Mouse (Mus musculus): ENCODE data around the gene Zc3h7a. TPM values are rescaled to one million over a fixed set of nuclear protein-coding genes. Genes with fewer than 3 reads are reported as not detected.

The Zc3h7a gene
- 86.7 and 92.9 TPM in 2 replicates for polyA plus RNA-seq (2015; fragmentation: Nextera tagmentation; extraction: Ambion mirVana)

DNA sequence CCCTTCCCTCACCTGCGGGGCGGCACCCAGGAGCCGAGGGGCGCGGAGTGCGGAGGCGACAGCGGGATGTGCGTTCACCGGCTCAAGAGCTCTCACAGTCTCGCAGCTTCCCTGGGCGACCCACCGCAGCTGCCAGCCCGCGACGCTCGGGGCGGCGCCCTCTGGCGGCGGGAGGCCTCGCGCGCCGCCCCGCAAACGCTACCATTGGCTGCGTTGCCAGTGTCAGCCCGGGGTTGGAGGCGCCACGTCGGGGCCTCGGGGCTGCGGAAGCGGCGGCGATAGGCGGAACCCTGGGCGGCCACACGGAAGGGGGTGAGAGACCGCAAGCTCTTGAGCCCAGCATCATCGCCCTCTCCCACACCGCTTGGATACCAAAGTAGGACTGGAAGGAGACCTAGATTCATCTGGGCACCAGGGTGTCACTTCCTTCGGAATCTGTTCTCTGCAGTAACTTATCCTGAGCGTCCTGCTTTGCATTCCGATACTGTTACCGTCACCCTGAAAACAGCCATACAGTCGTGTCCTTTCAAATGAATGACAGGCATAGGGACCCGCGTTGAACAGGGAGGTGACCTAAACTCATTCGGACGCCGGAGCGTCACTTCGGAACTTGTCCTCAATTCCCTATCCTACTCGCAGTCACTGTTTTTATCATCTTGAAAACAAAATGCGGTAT is at the start of gene Zc3h7a:
Gene Zc3h7a, minus strand, starts transcription at position 186 of the 676 bp plus-strand sequence.
- Histone ChIP-seq H3K4me1 (peaks cover 13% of the 10 kb centered on the region), H3K27me3 (no peaks in the 10 kb centered on the region), H3K4me3 (peak within 1 kb of the TSS; percentile 83), H3K4me2 (peak within 1 kb of the TSS; percentile 64), H3K27ac (peak within 1 kb of the TSS; percentile 79), H3K9me3 (no peaks in the 10 kb centered on the region), H3K36me3 (0 out of 2 replicates have a peak, but pooled peaks cover 2% of the 10 kb centered on the region), H3K9ac (peak within 1 kb of the TSS; percentile 86)
- ATAC-seq (ENCODE audit: borderline replicate concordance, extremely low read depth, low FRiP score, low TSS enrichment) = peak; percentile 94
- WGBS = under 1% methylated on average over 55 of the region's 57 CpGs

DNA sequence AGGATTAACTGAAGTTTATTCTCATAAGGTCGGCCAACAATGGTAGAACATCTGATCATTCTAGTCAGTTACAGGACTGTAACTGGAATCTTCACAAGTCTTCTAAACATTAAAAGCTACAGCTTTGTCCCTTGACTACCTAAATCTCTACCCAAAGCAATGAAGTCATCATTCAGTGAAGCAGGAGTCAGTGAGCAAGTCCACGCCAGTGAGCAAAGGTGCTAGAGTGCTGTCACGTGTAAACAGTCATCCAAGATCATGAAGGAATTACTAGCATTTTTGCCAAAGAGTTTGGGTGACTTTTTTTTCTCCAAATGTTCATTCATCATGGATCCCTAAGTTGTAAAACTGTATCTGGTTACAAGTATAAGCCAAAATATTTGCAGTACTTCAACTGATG is 41.6 kb upstream of the Zc3h7a start:
- peaks cover 49% of the 10 kb centered on the region for H3K36me3 ChIP-seq
- WGBS = 76% methylated on average over 3 of the region's 3 CpGs
- H3K4me1 ChIP-seq = no peaks in the 10 kb centered on the region

DNA sequence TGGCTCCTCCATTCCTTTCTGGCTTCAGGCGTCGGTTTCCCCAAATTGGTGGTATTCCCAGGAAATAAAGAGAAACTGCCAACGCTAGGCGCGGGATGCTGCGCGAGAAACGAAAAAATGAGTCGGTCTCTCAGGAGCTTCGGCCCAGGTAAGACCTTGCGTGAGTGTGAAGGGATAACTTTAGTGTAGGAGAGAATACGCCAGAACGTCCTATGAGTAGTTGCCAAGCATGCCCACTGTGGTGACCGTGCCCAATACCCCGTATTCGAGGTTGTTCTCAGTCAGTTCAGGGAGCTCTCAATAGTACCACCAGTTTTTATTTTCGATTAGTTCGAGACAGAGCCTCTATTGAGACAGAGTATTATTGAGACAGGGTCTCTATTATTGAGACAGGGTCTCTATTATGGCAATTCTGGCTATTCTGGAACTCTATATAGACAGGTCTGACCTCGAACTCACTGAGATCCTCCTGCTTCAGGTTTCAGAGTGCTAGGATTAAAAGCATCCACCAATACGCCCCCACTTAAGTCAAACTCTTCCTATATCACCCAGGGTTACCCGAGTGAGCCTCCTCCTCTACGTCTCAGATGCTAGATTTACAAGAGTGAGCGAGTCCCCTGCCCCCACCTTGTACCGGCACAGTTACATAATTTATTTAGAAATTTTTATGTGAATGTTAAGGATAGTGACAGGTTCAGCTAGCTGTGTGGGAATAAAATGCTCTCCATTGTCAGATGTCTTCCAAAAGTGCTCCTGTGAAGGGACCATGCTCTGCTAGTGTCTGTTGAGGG is 27.6 kb upstream of the Zc3h7a start:
- ATAC-seq (ENCODE audit: borderline replicate concordance, extremely low read depth, low FRiP score, low TSS enrichment) = peak; percentile 28; the same call in 1 of the 2 replicates
- peak overlapping the region; percentile 97 for H3K9ac ChIP-seq
- peak overlapping the region; percentile 80 for H3K27ac ChIP-seq
- peaks cover 33% of the 10 kb centered on the region for H3K36me3 ChIP-seq
- H3K9me3 ChIP-seq = no peaks in the 10 kb centered on the region
- 3% methylated on average over 24 of the region's 24 CpGs for WGBS
- no peaks in the 10 kb centered on the region for H3K27me3 ChIP-seq
- peaks cover 28% of the 10 kb centered on the region for H3K4me1 ChIP-seq
- H3K4me2 ChIP-seq = peak overlapping the region; percentile 92
- H3K4me3 ChIP-seq = peak overlapping the region; percentile 94

More for the DNA sequence above, 41.6 kb upstream of the Zc3h7a start:
- no peak overlapping the region for H3K4me2 ChIP-seq
- ATAC-seq (ENCODE audit: borderline replicate concordance, extremely low read depth, low FRiP score, low TSS enrichment) = no peak
- no peak overlapping the region for H3K27ac ChIP-seq
- no peak overlapping the region for H3K4me3 ChIP-seq
- H3K9ac ChIP-seq = no peak overlapping the region
- no peaks in the 10 kb centered on the region for H3K27me3 ChIP-seq
- no peaks in the 10 kb centered on the region for H3K9me3 ChIP-seq

DNA sequence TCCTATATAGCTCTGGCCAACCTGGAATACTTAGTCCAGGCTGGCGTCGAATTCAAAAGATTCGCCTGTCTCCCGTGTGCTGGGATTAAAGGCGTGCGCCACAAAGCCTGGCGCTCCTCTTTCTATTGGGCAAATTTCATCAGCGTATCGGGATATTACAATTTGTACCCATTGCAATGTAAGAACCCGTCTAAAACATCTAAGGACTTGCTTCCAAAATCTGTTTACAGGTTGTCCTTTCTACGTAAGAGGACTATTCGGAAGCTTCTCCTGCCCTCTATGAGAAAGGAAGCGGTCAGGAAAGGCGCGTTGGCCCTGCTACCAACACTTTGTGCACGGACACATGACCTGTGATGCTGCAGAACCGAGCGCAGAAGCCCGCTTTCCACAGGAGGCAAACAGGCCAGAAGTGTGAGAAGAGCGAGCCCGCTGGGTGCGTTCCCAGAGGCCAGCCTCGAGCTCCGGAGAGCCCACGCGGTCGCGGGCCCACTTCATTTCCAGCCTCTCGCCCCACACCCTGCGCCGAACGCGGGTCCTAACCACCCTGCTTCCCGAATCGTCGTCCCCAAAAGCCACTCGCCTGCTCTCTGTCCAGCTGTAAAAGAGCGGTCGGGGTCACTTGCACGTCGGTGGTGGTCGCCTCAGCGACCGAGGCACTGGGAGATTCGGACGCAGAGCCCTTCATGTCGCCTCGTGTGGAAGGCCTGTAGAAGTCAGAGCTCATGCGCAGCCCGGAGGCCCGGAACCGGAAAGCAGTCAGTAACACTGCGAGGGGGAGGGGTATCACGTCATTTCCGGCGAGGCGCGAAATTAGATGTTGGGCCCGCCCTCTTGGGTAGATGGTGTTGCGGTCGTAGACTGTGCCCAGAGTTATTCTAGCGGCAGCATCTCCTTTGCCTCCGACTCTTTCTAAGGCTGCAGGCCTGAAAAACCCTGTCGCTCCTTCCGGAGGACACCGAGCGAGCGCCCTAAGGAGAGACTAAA is 26.7 kb upstream of the Zc3h7a start, which contains the start of gene Rsl1d1:
Gene Rsl1d1, minus strand, starts transcription at position 761 of the 984 bp plus-strand sequence.
- peak within 1 kb of the TSS; percentile 80 for H3K27ac ChIP-seq
- H3K9ac ChIP-seq = peak within 1 kb of the TSS; percentile 97
- under 1% methylated on average over 68 of the region's 68 CpGs for WGBS
- H3K4me1 ChIP-seq = peaks cover 28% of the 10 kb centered on the region
- H3K4me2 ChIP-seq = peak within 1 kb of the TSS; percentile 92
- peak within 1 kb of the TSS; percentile 94 for H3K4me3 ChIP-seq
- peak; percentile 98 for ATAC-seq (ENCODE audit: borderline replicate concordance, extremely low read depth, low FRiP score, low TSS enrichment)
- H3K36me3 ChIP-seq = peaks cover 38% of the 10 kb centered on the region
- no peaks in the 10 kb centered on the region for H3K27me3 ChIP-seq
- H3K9me3 ChIP-seq = no peaks in the 10 kb centered on the region

DNA sequence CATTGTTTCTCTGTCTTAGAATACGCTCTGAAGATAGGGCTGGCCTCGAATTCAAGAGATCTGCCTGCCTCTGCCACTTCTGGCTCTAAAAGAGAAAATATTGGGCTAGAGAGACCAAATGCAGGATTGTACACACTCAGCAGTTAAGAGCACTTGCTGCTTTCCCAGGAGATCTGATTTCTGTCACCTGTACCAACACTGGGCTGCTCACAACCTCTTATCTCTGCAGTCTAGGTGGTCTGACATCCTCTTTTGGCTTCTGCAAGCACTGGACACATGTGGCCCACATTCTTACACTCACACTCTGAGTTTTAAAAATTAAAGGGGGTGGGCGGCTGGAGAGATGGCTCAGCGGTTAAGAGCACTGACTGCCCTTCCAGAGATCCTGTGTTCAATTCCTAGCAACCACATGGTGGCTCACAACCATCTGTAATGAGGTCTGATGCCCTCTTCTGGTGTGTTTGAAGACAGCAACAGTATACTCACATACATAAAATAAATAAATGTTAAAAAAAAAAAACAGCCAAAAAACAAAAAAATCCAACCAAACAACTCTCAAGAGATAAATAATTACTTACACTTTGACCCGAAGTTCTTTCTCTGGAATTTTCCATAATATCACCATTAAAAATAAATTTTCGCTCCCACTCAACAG is 25.7 kb upstream of the Zc3h7a start:
- H3K27ac ChIP-seq = no peak overlapping the region
- H3K9me3 ChIP-seq = no peaks in the 10 kb centered on the region
- 57% methylated on average over 6 of the region's 6 CpGs for WGBS
- peak overlapping the region; percentile 94 for H3K4me3 ChIP-seq
- no peaks in the 10 kb centered on the region for H3K27me3 ChIP-seq
- peak overlapping the region; percentile 97; the same call in 1 of the 2 replicates for H3K9ac ChIP-seq
- peak overlapping the region; percentile 92 for H3K4me2 ChIP-seq
- peaks cover 42% of the 10 kb centered on the region for H3K36me3 ChIP-seq
- no peak for ATAC-seq (ENCODE audit: borderline replicate concordance, extremely low read depth, low FRiP score, low TSS enrichment)
- H3K4me1 ChIP-seq = peaks cover 28% of the 10 kb centered on the region

DNA sequence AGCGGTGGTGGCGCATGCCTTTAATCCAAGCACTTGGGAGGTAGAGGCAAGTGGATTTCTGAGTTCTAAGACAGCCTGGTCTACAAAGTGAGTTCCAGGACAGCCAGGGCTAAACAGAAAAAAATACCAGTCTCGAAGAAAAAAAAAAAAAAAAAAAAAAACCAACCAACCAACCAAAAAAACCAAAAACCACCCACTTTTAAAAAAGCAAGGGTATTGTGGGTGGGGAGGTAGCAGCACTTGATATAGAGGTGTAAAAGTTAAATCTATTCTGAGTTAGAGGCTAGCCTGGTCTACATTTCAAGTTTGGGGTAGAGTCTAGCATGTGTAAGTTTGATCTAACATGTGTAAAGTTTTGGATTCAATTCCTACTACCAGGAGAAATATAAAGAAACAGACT is 24.1 kb upstream of the Zc3h7a start:
- H3K27ac ChIP-seq = no peak overlapping the region
- WGBS = 82% methylated on average over 3 of the region's 3 CpGs
- ATAC-seq (ENCODE audit: borderline replicate concordance, extremely low read depth, low FRiP score, low TSS enrichment) = no peak
- no peak overlapping the region for H3K4me3 ChIP-seq
- H3K27me3 ChIP-seq = no peaks in the 10 kb centered on the region
- peaks cover 28% of the 10 kb centered on the region for H3K4me1 ChIP-seq
- no peak overlapping the region for H3K9ac ChIP-seq
- H3K9me3 ChIP-seq = no peaks in the 10 kb centered on the region
- H3K4me2 ChIP-seq = no peak overlapping the region
- H3K36me3 ChIP-seq = peaks cover 54% of the 10 kb centered on the region

DNA sequence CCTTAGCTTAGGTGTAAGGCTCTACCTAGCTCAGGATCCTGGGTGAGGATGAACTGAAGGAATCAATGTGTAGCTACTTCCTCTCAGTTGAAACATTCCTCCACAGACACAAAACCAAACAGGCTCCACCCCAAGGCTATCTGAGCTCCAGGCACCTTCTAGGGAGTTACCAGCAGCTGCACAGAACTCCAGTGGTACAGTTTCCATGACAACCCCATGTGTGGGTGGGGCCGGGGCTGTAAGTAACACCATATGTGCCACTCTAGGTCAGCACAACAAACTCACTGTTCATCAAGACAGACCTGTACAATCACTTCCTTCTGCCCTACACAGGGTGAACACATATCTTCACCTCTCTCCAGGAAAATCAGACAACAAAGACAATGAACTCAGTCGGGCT is 22.3 kb upstream of the Zc3h7a start:
- H3K4me3 ChIP-seq = no peak overlapping the region
- no peak overlapping the region for H3K4me2 ChIP-seq
- H3K36me3 ChIP-seq = peaks cover 72% of the 10 kb centered on the region
- no peaks in the 10 kb centered on the region for H3K27me3 ChIP-seq
- H3K9ac ChIP-seq = no peak overlapping the region
- H3K27ac ChIP-seq = no peak overlapping the region
- H3K4me1 ChIP-seq = peaks cover 13% of the 10 kb centered on the region
- no peaks in the 10 kb centered on the region for H3K9me3 ChIP-seq
- no peak for ATAC-seq (ENCODE audit: borderline replicate concordance, extremely low read depth, low FRiP score, low TSS enrichment)
- 63% methylated on average over 2 of the region's 2 CpGs for WGBS

DNA sequence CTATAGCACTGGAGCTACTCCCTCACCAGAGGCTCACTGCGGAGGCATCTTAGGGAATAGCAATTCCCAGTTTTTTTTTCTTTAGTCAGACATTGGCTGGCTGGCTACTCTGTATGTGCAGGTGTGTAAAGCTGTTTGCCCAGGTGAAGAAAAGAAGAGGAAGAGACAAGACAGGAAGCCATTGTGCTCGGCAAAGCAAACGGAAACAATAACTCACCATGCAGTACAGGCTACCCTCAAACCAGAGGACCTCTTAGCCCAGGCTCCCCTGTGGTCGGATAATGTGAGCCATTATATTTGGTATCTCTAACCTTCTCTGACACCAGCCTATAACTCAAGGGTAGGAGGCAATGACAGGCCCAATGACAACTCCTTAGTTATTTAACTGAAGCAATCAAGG is 20.9 kb upstream of the Zc3h7a start:
- Histone ChIP-seq H3K4me1 (peaks cover 10% of the 10 kb centered on the region), H3K27me3 (no peaks in the 10 kb centered on the region), H3K36me3 (peaks cover 85% of the 10 kb centered on the region), H3K27ac (no peak overlapping the region), H3K4me3 (no peak overlapping the region), H3K9ac (no peak overlapping the region), H3K4me2 (no peak overlapping the region), H3K9me3 (no peaks in the 10 kb centered on the region)
- no peak for ATAC-seq (ENCODE audit: borderline replicate concordance, extremely low read depth, low FRiP score, low TSS enrichment)
- 82% methylated on average over 4 of the region's 4 CpGs for WGBS

DNA sequence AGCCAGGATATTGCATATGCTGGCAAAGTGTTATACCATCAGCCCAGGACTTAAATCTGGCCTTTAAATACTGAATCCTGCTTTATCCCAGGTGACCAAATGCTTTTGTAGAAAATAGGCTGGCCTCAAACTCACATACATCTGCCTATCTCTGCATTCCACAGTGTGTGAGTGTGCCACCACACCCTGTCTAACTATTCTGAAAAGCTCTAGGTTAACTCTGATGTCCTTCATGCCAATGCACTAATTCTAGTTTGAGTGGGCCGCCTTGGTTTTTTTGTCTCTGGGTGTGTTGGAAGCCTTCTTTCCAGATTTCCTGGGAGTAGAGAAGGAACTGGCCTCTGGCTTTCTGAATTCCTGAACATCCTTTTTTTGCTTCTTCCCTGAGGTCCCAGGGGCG is 17.0 kb upstream of the Zc3h7a start:
- 97% methylated on average over 2 of the region's 2 CpGs for WGBS
- Histone ChIP-seq H3K4me1 (no peaks in the 10 kb centered on the region), H3K9me3 (no peaks in the 10 kb centered on the region), H3K9ac (no peak overlapping the region), H3K27ac (no peak overlapping the region), H3K27me3 (no peaks in the 10 kb centered on the region), H3K36me3 (peaks cover 60% of the 10 kb centered on the region), H3K4me2 (no peak overlapping the region), H3K4me3 (no peak overlapping the region)
- ATAC-seq (ENCODE audit: borderline replicate concordance, extremely low read depth, low FRiP score, low TSS enrichment) = no peak

DNA sequence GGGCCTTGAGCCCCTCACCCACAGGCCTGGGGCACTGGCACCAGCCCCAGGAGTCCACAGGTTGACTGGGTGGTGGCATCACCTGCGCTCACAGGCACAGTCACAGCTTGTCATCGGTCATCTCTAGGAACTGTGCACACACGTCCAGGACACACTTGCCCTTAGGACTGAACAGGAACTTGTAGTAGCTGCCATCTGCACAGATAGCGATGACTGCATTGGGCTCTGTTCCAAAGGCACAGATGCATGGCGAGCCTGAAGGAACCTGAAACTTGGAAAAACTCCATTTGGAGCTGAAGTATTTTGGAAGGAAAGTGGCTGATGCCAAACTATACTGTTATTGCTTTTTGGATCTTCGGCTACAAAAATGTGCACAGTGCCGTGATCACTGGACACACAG is 14.0 kb upstream of the Zc3h7a start:
- WGBS = 74% methylated on average over 7 of the region's 7 CpGs
- no peak overlapping the region for H3K4me3 ChIP-seq
- ATAC-seq (ENCODE audit: borderline replicate concordance, extremely low read depth, low FRiP score, low TSS enrichment) = no peak
- no peak overlapping the region for H3K9ac ChIP-seq
- no peak overlapping the region for H3K27ac ChIP-seq
- no peaks in the 10 kb centered on the region for H3K9me3 ChIP-seq
- no peaks in the 10 kb centered on the region for H3K4me1 ChIP-seq
- H3K4me2 ChIP-seq = no peak overlapping the region
- peaks cover 30% of the 10 kb centered on the region for H3K36me3 ChIP-seq
- no peaks in the 10 kb centered on the region for H3K27me3 ChIP-seq

DNA sequence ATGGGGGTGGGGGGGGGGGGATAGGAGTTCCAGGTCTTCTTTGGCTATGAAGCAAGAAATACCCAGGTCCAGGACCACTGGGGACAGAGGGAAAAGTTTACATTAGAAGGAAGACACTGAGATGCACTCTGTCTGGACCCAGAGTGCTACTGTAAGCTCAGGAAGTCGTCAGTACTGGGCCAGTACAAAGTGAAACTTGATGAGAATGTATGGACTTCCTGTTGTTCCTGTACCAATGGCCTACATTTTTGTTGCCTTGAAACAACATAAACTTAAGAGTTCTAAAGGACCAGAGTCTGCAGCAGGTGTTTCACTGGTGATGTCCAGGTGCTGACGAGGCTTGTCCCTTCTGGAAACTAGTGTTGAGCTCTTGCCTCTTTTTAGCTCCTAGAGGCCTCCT is 1.2 kb upstream of the Zc3h7a start:
- no peak overlapping the region for H3K4me2 ChIP-seq
- no peak for ATAC-seq (ENCODE audit: borderline replicate concordance, extremely low read depth, low FRiP score, low TSS enrichment)
- H3K27me3 ChIP-seq = no peaks in the 10 kb centered on the region
- H3K36me3 ChIP-seq = 0 out of 2 replicates have a peak, but pooled peaks cover 2% of the 10 kb centered on the region
- H3K9me3 ChIP-seq = no peaks in the 10 kb centered on the region
- no peak overlapping the region for H3K4me3 ChIP-seq
- H3K27ac ChIP-seq = no peak overlapping the region
- no peak overlapping the region for H3K9ac ChIP-seq
- 60% methylated on average over 2 of the region's 2 CpGs for WGBS
- peaks cover 13% of the 10 kb centered on the region for H3K4me1 ChIP-seq
